ENCODE assay signal across 8 mouse cellular contexts in the genomic region with DNA sequence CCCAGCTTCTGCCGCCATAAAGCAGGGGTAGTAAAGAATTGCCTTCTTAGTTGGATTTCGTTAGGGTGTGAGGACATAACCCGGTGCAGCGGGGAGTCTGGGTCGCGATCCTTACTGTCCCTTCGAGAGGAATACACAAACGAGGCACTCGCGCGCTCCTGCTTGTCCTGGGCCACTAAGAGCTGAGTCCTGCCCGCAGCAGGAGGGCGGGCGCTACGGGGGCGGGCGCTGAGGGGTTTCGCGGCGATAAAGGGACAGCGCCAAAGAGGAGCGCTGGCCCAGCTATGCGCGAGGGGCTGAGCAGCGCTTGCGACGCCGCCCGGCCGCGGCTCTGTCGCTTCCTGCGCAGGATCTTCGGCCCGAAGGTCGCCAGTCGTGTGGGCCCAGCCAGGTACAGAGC. TPM values are rescaled to one million over a fixed set of nuclear protein-coding genes. Genes with fewer than 3 reads are reported as not detected.
DNase-seq lines count a peak whose midpoint lies in the region; ATAC-seq and TF ChIP-seq lines count a peak whose summit lies in the region.

No protein-coding gene starts in this region.

- no peak for DNase-seq in spleen, adult 2 months (ENCODE audit: low read depth in 1 of 2, low spot score in 2 of 2)
- DNase-seq in spleen, postnatal 14 days (ENCODE audit: low spot score in 2 of 2): no peak
- peak; percentile 64 for DNase-seq in forebrain, embryonic 11.5 days (ENCODE audit: low spot score)
- no peak for DNase-seq in liver, adult 2 months (ENCODE audit: extremely low read depth, low read depth, low spot score)
- peak; percentile 3 for DNase-seq in midbrain, postnatal 0 days (ENCODE audit: low spot score)
- no peak for DNase-seq in right cerebral cortex, postnatal 36 days (ENCODE audit: low spot score in 2 of 2)

- no peaks in the 10 kb centered on the region for H3K79me2 ChIP-seq in liver, adult 2 months (ENCODE audit: control insufficient read depth, insufficient read depth, low read length)

- H3K9ac ChIP-seq in forebrain, embryonic 11.5 days (ENCODE audit: low read length): peak overlapping the region; percentile 43
- peak overlapping the region; percentile 45 for H3K9ac ChIP-seq in hindbrain, embryonic 12.5 days
- H3K9ac ChIP-seq in liver, adult 2 months (ENCODE audit: low read depth, low read length): peak overlapping the region; percentile 11; the same call in 1 of the 2 replicates
- H3K9ac ChIP-seq in midbrain, postnatal 0 days (replicated peaks; ENCODE audit: low read length, poor library complexity, severe bottlenecking): no peak overlapping the region

- peak overlapping the region; percentile 67 for H3K4me2 ChIP-seq in forebrain, embryonic 11.5 days (ENCODE audit: low read depth, low read length, severe bottlenecking)
- H3K4me2 ChIP-seq in hindbrain, embryonic 12.5 days (replicated peaks): peak overlapping the region; percentile 55
- peak overlapping the region; percentile 50 for H3K4me2 ChIP-seq in midbrain, postnatal 0 days (ENCODE audit: low read depth, low read length, poor library complexity, severe bottlenecking)

- H3K27me3 ChIP-seq in spleen, adult 2 months (ENCODE audit: control insufficient read depth, insufficient read depth, low read length): peaks cover 10% of the 10 kb centered on the region
- peaks cover 34% of the 10 kb centered on the region for H3K27me3 ChIP-seq in forebrain, embryonic 11.5 days (ENCODE audit: control insufficient read depth, insufficient read depth, low read length)
- H3K27me3 ChIP-seq in hindbrain, embryonic 12.5 days: peaks cover 57% of the 10 kb centered on the region
- H3K27me3 ChIP-seq in liver, adult 2 months (ENCODE audit: control insufficient read depth, insufficient read depth, low read length): peaks cover 5% of the 10 kb centered on the region; the same call in 1 of the 2 replicates
- H3K27me3 ChIP-seq in midbrain, postnatal 0 days (ENCODE audit: insufficient read depth, low read length): peaks cover 36% of the 10 kb centered on the region

- WGBS in spleen, adult 2 months: under 1% methylated on average over 37 of the region's 37 CpGs
- under 1% methylated on average over 37 of the region's 37 CpGs for WGBS in forebrain, embryonic 11.5 days
- under 1% methylated on average over 37 of the region's 37 CpGs for whole genome bisulfite sequencing in hindbrain, embryonic 12.5 days
- 1% methylated on average over 37 of the region's 37 CpGs for WGBS in liver, adult 2 months
- WGBS in midbrain, postnatal 0 days: under 1% methylated on average over 37 of the region's 37 CpGs

- no peak for TF ChIP-seq CTCF in spleen, adult 2 months (IDR thresholded peaks at IDR 0.05; ENCODE audit: extremely low read depth, insufficient read depth, insufficient read length, insufficient replicate concordance)
- TF ChIP-seq CTCF in liver, adult 2 months (IDR thresholded peaks at IDR 0.05; ENCODE audit: low read depth, low read length): no peak
- TF ChIP-seq CTCF in midbrain, postnatal 0 days (IDR thresholded peaks at IDR 0.05): no peak

- H3K4me1 ChIP-seq in spleen, adult 2 months (ENCODE audit: control insufficient read depth, insufficient read depth, insufficient read length): no peaks in the 10 kb centered on the region; the same call in 1 of the 2 replicates
- peaks cover 2% of the 10 kb centered on the region for H3K4me1 ChIP-seq in forebrain, embryonic 11.5 days (replicated peaks; ENCODE audit: control insufficient read depth, insufficient read depth, low read length)
- peaks cover 5% of the 10 kb centered on the region; the same call in 1 of the 2 replicates for H3K4me1 ChIP-seq in hindbrain, embryonic 12.5 days
- H3K4me1 ChIP-seq in liver, adult 2 months (ENCODE audit: control insufficient read depth, insufficient read depth, low read length): no peaks in the 10 kb centered on the region
- no peaks in the 10 kb centered on the region for H3K4me1 ChIP-seq in midbrain, postnatal 0 days (ENCODE audit: insufficient read depth, low read length)

- TF ChIP-seq POLR2A in spleen, adult 2 months (IDR thresholded peaks at IDR 0.05; ENCODE audit: low read depth, low read length): no peak
- TF ChIP-seq POLR2A in liver, adult 2 months (IDR thresholded peaks at IDR 0.05; ENCODE audit: extremely low read depth, insufficient read depth, low read length): no peak

- H3K36me3 ChIP-seq in spleen, adult 2 months (ENCODE audit: control insufficient read depth, insufficient read depth, low read length): no peaks in the 10 kb centered on the region
- H3K36me3 ChIP-seq in forebrain, embryonic 11.5 days (ENCODE audit: control insufficient read depth, insufficient read depth, low read length): no peaks in the 10 kb centered on the region
- no peaks in the 10 kb centered on the region for H3K36me3 ChIP-seq in hindbrain, embryonic 12.5 days
- H3K36me3 ChIP-seq in liver, adult 2 months (ENCODE audit: control insufficient read depth, insufficient read depth, low read length): no peaks in the 10 kb centered on the region
- no peaks in the 10 kb centered on the region for H3K36me3 ChIP-seq in midbrain, postnatal 0 days (ENCODE audit: insufficient read depth, low read length)

- no peak for ATAC-seq in forebrain, embryonic 11.5 days (replicated peaks; ENCODE audit: low FRiP score)
- ATAC-seq in hindbrain, embryonic 12.5 days (ENCODE audit: low FRiP score): no peak
- ATAC-seq in midbrain, postnatal 0 days (ENCODE audit: low FRiP score): no peak
- ATAC-seq in erythroid progenitor cell, adult 5-6 weeks (replicated peaks; ENCODE audit: low FRiP score, poor library complexity, severe bottlenecking): no peak

- no peaks in the 10 kb centered on the region for H3K9me3 ChIP-seq in forebrain, embryonic 11.5 days (ENCODE audit: control insufficient read depth, low read length)
- no peaks in the 10 kb centered on the region for H3K9me3 ChIP-seq in hindbrain, embryonic 12.5 days (replicated peaks)
- no peaks in the 10 kb centered on the region for H3K9me3 ChIP-seq in midbrain, postnatal 0 days (ENCODE audit: low read length)

- H3K4me3 ChIP-seq in spleen, adult 2 months (ENCODE audit: extremely low read depth, insufficient read depth, insufficient read length): peak overlapping the region; percentile 14; the same call in 1 of the 2 replicates
- H3K4me3 ChIP-seq in forebrain, embryonic 11.5 days (ENCODE audit: low read depth, low read length): peak overlapping the region; percentile 29
- H3K4me3 ChIP-seq in hindbrain, embryonic 12.5 days: peak overlapping the region; percentile 33
- H3K4me3 ChIP-seq in liver, adult 2 months (ENCODE audit: insufficient read depth, low read depth, low read length): peak overlapping the region; percentile 22; the same call in 1 of the 2 replicates
- H3K4me3 ChIP-seq in midbrain, postnatal 0 days (ENCODE audit: low read depth, low read length): peak overlapping the region; percentile 33

- H3K27ac ChIP-seq in spleen, adult 2 months (ENCODE audit: insufficient read depth, low read length): no peak overlapping the region
- H3K27ac ChIP-seq in forebrain, embryonic 11.5 days (ENCODE audit: low read depth, low read length): no peak overlapping the region
- H3K27ac ChIP-seq in hindbrain, embryonic 12.5 days: no peak overlapping the region
- no peak overlapping the region for H3K27ac ChIP-seq in liver, adult 2 months (replicated peaks; ENCODE audit: insufficient read depth, low read depth, low read length)
- H3K27ac ChIP-seq in midbrain, postnatal 0 days (ENCODE audit: low read depth, low read length): no peak overlapping the region

RNA-seq across cellular contexts. Expression of a gene that starts 4.3 kb away (rescaled TPM):
- polyA plus RNA-seq in spleen, adult 2 months (2012; rRNA removed): 1.2 and 1.3 TPM in 2 replicates
- 0.75 and 0.88 TPM in 2 replicates for polyA plus RNA-seq in forebrain, embryonic 11.5 days (2014; fragmentation: Nextera tagmentation; extraction: Ambion mirVana)
- polyA plus RNA-seq in hindbrain, embryonic 12.5 days (2016; fragmentation: Nextera tagmentation; extraction: Ambion mirVana): 1.4 and 1.7 TPM in 2 replicates
- under 0.01 and 0.13 TPM in 2 replicates for total RNA-seq in liver, adult 2 months (2014; rRNA removed)
- 0.02 and 0.06 TPM in 2 replicates for polyA plus RNA-seq in liver, adult 2 months (2012; rRNA removed)
- 0.22 and 1.3 TPM in 2 replicates for total RNA-seq in midbrain, postnatal 0 days (2014; rRNA removed)
- polyA plus RNA-seq in midbrain, postnatal 0 days (2015; fragmentation: Nextera tagmentation; extraction: Ambion mirVana): 0.38 TPM in 2 replicates
- total RNA-seq in erythroid progenitor cell, adult 5-6 weeks (2015; ENCODE audit: low replicate concordance): not detected in 2 replicates
- not detected in 2 replicates for total RNA-seq in erythroid progenitor cell, adult 5-6 weeks (2017; ENCODE audit: low replicate concordance)

RNA-seq across cellular contexts. Expression of a gene that starts 59.8 kb away (rescaled TPM):
- 103 and 113 TPM in 2 replicates for polyA plus RNA-seq in spleen, adult 2 months (2012; rRNA removed)
- polyA plus RNA-seq in forebrain, embryonic 11.5 days (2014; fragmentation: Nextera tagmentation; extraction: Ambion mirVana): 3.7 and 4.0 TPM in 2 replicates
- 8.7 and 10.6 TPM in 2 replicates for polyA plus RNA-seq in hindbrain, embryonic 12.5 days (2016; fragmentation: Nextera tagmentation; extraction: Ambion mirVana)
- total RNA-seq in liver, adult 2 months (2014; rRNA removed): 175 and 236 TPM in 2 replicates
- polyA plus RNA-seq in liver, adult 2 months (2012; rRNA removed): 1,032 and 1,086 TPM in 2 replicates
- 15.7 and 16.0 TPM in 2 replicates for total RNA-seq in midbrain, postnatal 0 days (2014; rRNA removed)
- polyA plus RNA-seq in midbrain, postnatal 0 days (2015; fragmentation: Nextera tagmentation; extraction: Ambion mirVana): 16.5 and 19.9 TPM in 2 replicates
- total RNA-seq in erythroid progenitor cell, adult 5-6 weeks (2015; ENCODE audit: low replicate concordance): 137 and 146 TPM in 2 replicates
- 14.2 and 28.0 TPM in 2 replicates for total RNA-seq in erythroid progenitor cell, adult 5-6 weeks (2017; ENCODE audit: low replicate concordance)

Comparison
In these comparisons a context has a peak if more than half of its experiments do, and no peak if none do; other contexts are left out.
1. DNase-seq: peak in forebrain, embryonic 11.5 days (single experiment) and midbrain, postnatal 0 days (single experiment); none in spleen, adult 2 months (0 of 2), spleen, postnatal 14 days (0 of 2), liver, adult 2 months (single experiment) and right cerebral cortex, postnatal 36 days (0 of 2).
2. Peak in every context shown above with its lines, with median percentiles within 50 percentile points of each other: H3K4me3 ChIP-seq and H3K4me2 ChIP-seq.